8 mouse cellular contexts compared by ENCODE assay signal in the genomic region with DNA sequence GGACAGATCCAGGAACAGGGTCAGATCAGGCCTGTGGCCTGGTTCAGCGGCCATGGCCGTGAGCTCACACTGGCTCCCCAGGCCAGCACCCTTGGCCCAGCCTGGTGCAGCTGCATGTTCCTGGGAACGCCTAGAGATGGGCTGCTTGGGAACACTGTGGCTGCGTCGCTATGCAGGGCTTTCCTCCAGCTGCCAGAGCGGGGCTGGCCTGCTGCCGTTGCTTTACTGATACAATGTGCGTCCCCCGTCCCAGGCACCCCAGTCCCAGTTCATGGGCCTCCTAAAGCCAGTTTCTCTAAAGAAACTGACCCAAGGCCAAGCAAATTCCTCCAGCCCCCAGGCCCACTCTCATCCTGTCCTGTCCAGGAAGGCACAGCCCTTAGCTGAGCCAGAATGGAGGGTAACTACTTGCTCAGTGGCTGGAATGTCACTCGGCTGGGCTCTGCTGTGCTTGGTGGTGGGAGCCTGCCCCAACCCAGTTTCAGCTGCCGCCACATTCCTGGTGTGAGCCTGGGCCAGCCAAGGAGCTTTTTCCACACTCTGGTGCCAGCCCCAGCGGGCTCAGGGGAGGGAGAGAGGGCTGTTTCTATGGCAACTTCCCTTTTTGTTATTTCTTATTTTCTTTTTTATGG. TPM values are rescaled to one million over a fixed set of nuclear protein-coding genes. Genes with fewer than 3 reads are reported as not detected.
A peak's percentile ranks its signal among the peaks of the same experiment; 100 is the strongest.
DNase-seq lines count a peak whose midpoint lies in the region; ATAC-seq and TF ChIP-seq lines count a peak whose summit lies in the region.

No protein-coding gene starts in this region.

- peak; percentile 66 for ATAC-seq in hindbrain, embryonic 11.5 days (ENCODE audit: low FRiP score)

- H3K9ac ChIP-seq in hindbrain, embryonic 11.5 days (ENCODE audit: low read depth, low read length), result peak overlapping the region; percentile 40; the same call in 1 of the 2 replicates

- WGBS in hindbrain, embryonic 11.5 days, result 39% methylated on average over 12 of the region's 12 CpGs

- intact Hi-C loops in left cerebral cortex, adult 2 months (cut with DNase I), result no loop called here

- H3K36me3 ChIP-seq in hindbrain, embryonic 11.5 days (ENCODE audit: control insufficient read depth, insufficient read depth, low read length), result no peaks in the 10 kb centered on the region

- H3K4me2 ChIP-seq in hindbrain, embryonic 11.5 days (replicated peaks; ENCODE audit: low read depth, low read length), result no peak overlapping the region; the same call in 1 of the 2 replicates

- TF ChIP-seq CTCF in left cerebral cortex, adult 2 months (IDR thresholded peaks at IDR 0.05), result no peak

- H3K27me3 ChIP-seq in hindbrain, embryonic 11.5 days (ENCODE audit: control insufficient read depth, insufficient read depth, low read length), result no peaks in the 10 kb centered on the region

- peak overlapping the region; percentile 77 for H3K27ac ChIP-seq in hindbrain, embryonic 11.5 days (ENCODE audit: low read depth, low read length)
- peak overlapping the region; percentile 70 for H3K27ac ChIP-seq in left cerebral cortex, adult 2 months

- H3K4me1 ChIP-seq in hindbrain, embryonic 11.5 days (replicated peaks; ENCODE audit: control insufficient read depth, insufficient read depth, low read length), result peaks cover 7% of the 10 kb centered on the region

- H3K4me3 ChIP-seq in hindbrain, embryonic 11.5 days (ENCODE audit: low read depth, low read length), result no peak overlapping the region
- H3K4me3 ChIP-seq in left cerebral cortex, adult 2 months, result no peak overlapping the region

- DNase-seq in ovary, adult 18-20 months (ENCODE audit: low spot score), result peak; percentile 46
- DNase-seq in ovary, postnatal 10 days (ENCODE audit: low spot score), result no peak
- peak; percentile 85 for DNase-seq in gastrocnemius, adult 18-20 months (ENCODE audit: low spot score)
- peak; percentile 67 for DNase-seq in hindbrain, embryonic 11.5 days (ENCODE audit: low spot score)
- peak; percentile 55 to 63 for DNase-seq in left cerebral cortex, adult 2 months (ENCODE audit: extremely low spot score in 1 of 2, low spot score in 2 of 2)
- DNase-seq in lung, postnatal 4 days, result peak; percentile 84 to 95
- DNase-seq in right cerebral cortex, postnatal 36 days (ENCODE audit: low spot score in 2 of 2), result peak; percentile 54 to 57
- no peak for DNase-seq in cerebellum, adult 18-20 months

- H3K9me3 ChIP-seq in hindbrain, embryonic 11.5 days (ENCODE audit: control insufficient read depth, low read length), result no peaks in the 10 kb centered on the region

RNA-seq across cellular contexts. Expression of gene Morn1, which starts 57.6 kb away (rescaled TPM):
- total RNA-seq in gastrocnemius, adult 18-20 months (2021), result 1 to 10 TPM in 1 of 2 experiments, under 1 TPM in 1; 1.00 to 1.9 TPM
- 3.3 and 4.2 TPM in 2 replicates for polyA plus RNA-seq in hindbrain, embryonic 11.5 days (2014; fragmentation: Nextera tagmentation; extraction: Ambion mirVana)
- 10 to 100 TPM; 10.6 to 11.2 TPM for total RNA-seq in left cerebral cortex, adult 2 months (2021)

RNA-seq across cellular contexts. Expression of gene Rer1, which starts 57.8 kb away (rescaled TPM):
- total RNA-seq in gastrocnemius, adult 18-20 months (2021), result 10 to 100 TPM; 53.0 to 58.0 TPM
- polyA plus RNA-seq in hindbrain, embryonic 11.5 days (2014; fragmentation: Nextera tagmentation; extraction: Ambion mirVana), result 156 and 166 TPM in 2 replicates
- total RNA-seq in left cerebral cortex, adult 2 months (2021), result 10 to 100 TPM; 62.4 to 67.5 TPM

Comparison
In these comparisons a context has a peak if more than half of its experiments do, and no peak if none do; other contexts are left out.
1. DNase-seq: peak in ovary, adult 18-20 months (single experiment), gastrocnemius, adult 18-20 months (single experiment), hindbrain, embryonic 11.5 days (single experiment), left cerebral cortex, adult 2 months (2 of 2), lung, postnatal 4 days (2 of 2) and right cerebral cortex, postnatal 36 days (2 of 2); none in ovary, postnatal 10 days (single experiment) and cerebellum, adult 18-20 months (0 of 2).